Mouse (Mus musculus) heart, adult 2 months (tissue): ENCODE measurements at regions not wholly inside any gene's neighbourhood (a gene's known extent, or its start where the extent isn't known, plus 50 kb on each side); places are given as distances from the start of the nearest gene placed in this dataset.

Experiments
- CTCF ChIP-seq: fragments of 200-600 bp; IDR thresholded peaks from 2 replicates; pipeline ENCODE4 v1.8.1; 2022; ENCODE audit warnings: antibody characterized with exemption, mild to moderate bottlenecking, moderate library complexity
- POLR2A ChIP-seq: fragments of 200-500 bp; IDR thresholded peaks from 2 replicates; pipeline ENCODE4 v1.6.1; 2011; ENCODE audit warnings: mild to moderate bottlenecking, low read depth, low read length, control low read depth; ENCODE audit not compliant: insufficient read depth

DNA sequence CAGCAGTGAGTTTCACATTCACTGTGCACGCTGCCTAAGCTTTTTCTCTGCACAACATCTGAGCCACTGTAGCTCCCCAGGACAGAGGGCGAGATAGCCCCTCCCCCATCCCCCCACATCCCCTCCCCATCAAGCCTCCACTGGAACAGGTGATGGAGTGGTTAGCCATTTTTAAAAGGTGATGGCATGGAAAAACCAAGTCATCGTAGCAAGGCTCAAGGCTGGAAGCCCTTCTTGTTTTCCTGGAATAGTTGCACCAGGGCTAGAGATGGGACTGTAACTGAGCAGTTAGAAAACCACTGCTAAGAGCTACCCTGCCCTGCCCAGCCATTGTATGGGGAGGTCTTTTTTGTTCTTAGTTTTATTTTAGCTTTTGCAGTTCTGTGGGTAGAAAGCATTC is 209.1 kb upstream of the Rreb1 start:
- TF ChIP-seq CTCF (no peak), POLR2A (no peak)
